Mouse (Mus musculus) kidney, adult 2 months (tissue): ENCODE measurements around the gene Pmm2.

Experiments used
- CTCF ChIP-seq: fragments of 200-500 bp; conservative IDR thresholded peaks from 2 replicates; pipeline ENCODE4 v1.5.1; 2011; ENCODE audit warnings: low read depth, mild to moderate bottlenecking, control low read depth, low read length, moderate library complexity, mixed read lengths; ENCODE audit not compliant: insufficient read depth, insufficient read length
- POLR2A ChIP-seq: fragments of 200-500 bp; IDR thresholded peaks from one replicate; pipeline ENCODE4 v1.6.1; 2011; ENCODE audit warnings: low read depth, low read length, control low read depth

DNA sequence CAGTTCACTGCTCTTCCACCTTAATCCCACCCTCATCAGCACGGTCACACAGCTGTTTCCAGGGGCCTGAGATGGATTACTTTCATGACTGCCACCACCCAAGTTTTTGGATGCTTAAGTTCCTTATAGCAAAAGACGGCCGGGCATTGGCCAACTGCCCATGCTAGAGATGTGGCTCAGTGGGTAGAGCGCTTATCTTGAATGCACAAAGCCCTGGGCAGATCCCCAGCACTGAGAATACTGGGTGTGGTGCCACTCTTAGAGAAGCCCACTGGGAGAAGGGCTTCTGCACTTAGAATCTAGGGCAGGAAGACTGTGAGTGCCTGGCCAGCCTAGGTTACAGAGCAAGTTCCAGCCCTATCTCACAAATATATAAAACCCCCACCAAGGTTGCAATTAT is 41.2 kb downstream of the Pmm2 start:
- TF ChIP-seq CTCF (no peak), POLR2A (no peak)
